Mouse (Mus musculus): ENCODE measurements around the gene Gtpbp2.

Gtpbp2 gene

DNA sequence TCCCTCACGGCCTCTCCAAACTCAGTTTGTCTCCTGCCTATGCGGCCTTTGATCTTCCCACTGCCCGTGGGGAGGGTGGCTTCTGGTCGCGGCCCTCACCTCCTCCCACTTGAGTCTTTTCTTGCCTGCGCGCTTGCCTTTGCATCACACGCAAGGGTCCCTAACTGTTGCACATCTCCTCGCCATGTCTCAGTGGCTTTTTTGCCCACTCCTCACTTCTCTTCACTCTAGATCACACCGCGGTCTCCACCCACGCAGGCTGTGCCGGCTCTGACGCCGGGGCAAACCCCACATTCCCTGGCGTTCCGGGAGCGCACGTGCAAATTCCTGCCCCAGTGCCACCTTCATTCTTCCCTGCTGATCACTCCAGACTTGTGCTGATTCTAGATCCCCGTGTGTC is 42.2 kb downstream of the Gtpbp2 start:
- peak; percentile 29 for DNase-seq (ENCODE audit: low read depth, low spot score)

- no peak for DNase-seq (ENCODE audit: low read depth, low spot score)
Observed at GRCm38 (mm10) chr17:46206676-46207075, 45.8 kb downstream of the Gtpbp2 start.

DNA sequence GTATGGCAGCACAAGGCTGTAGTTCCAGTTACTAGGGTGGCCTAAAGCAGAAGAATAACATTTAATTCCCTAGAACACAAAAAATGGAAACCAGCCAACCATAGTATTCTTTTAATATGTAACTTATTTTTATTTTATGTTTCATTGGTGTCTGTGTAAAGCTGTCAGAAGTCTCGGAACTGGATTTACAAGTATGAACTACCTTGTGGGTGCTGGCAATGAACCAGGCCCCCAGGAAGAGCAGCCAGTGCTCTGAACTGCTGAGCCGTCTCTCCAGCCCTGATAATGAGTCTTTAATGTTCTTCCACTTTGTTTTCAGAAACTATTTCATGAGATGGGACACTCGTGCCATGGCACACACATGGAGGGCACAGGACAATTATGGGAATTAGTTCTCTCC is 49.7 kb downstream of the Gtpbp2 start:
- DNase-seq (ENCODE audit: low read depth, low spot score) = no peak

Measured in mesoderm, embryonic 11.5 days (tissue).